Mouse (Mus musculus): ENCODE measurements at regions not wholly inside any gene's neighbourhood (a gene's known extent, or its start where the extent isn't known, plus 50 kb on each side); places are given as distances from the start of the nearest gene placed in this dataset.

DNA sequence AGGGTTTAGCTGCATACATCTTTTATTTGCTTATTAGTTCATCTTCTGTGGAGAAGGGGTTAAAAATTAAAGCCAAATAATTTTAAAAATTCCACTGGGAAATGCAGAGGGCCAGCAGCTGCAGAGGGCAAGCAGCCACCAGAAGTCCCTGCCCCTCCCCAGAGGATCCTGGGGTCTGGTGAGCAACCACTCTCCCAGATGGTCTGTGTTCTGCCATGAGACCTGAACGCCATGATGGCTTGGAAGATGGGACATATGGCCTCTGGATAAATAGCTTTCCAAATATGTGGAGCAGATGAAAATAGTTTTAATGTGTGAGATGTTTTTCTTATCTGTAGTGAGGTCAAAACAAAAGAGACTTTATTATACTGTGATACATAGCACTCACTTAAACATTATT is 326.1 kb upstream of the Gm5148 start:
- TF ChIP-seq CTCF (IDR thresholded peaks at IDR 0.05; ENCODE audit: low read depth, low read length) = no peak
- TF ChIP-seq POLR2A (IDR thresholded peaks at IDR 0.05; ENCODE audit: extremely low read depth, insufficient read depth, low read length) = no peak
